Mouse (Mus musculus) forebrain, embryonic 10.5 days (tissue): ENCODE measurements at regions not wholly inside any gene's neighbourhood (a gene's known extent, or its start where the extent isn't known, plus 50 kb on each side); places are given as distances from the start of the nearest gene placed in this dataset.
A peak's percentile ranks its signal among the peaks of the same experiment; 100 is the strongest.

ENCODE experiments used
- DNase-seq: peaks from one replicate; pipeline ENCODE4 v3.0.0-alpha.2; 2017; ENCODE audit warnings: low spot score; ENCODE audit errors: extremely low spot score
- H3K27ac ChIP-seq: fragments of 300-500 bp; sonication (generic); 2 replicates; pipeline ENCODE4 v1.5.1; 2016; ENCODE audit warnings: mild to moderate bottlenecking
- H3K27me3 ChIP-seq: fragments of 300-500 bp; sonication (generic); 2 replicates; pipeline ENCODE4 v1.6.1; 2016; ENCODE audit warnings: mild to moderate bottlenecking; ENCODE audit not compliant: poor library complexity, severe bottlenecking
- H3K36me3 ChIP-seq: fragments of 300-500 bp; sonication (generic); replicated peaks from 2 replicates; pipeline ENCODE4 v1.6.1; 2016; ENCODE audit warnings: mild to moderate bottlenecking, moderate library complexity
- H3K4me1 ChIP-seq: fragments of 300-500 bp; sonication (generic); 2 replicates; pipeline ENCODE4 v1.6.1; 2016
- H3K4me3 ChIP-seq: fragments of 300-500 bp; sonication (generic); 2 replicates; pipeline ENCODE4 v1.5.1; 2016; ENCODE audit warnings: mild to moderate bottlenecking, moderate library complexity
- H3K9me3 ChIP-seq: fragments of 300-500 bp; sonication (generic); 2 replicates; pipeline ENCODE4 v1.6.1; 2016; ENCODE audit warnings: mild to moderate bottlenecking, moderate library complexity
- WGBS: fragments of 180-500 bp; shearing (Covaris S2); methylation state at CpG from one replicate; pipeline ENCODE4 v1.1.7; 2016; 5-methylcytosine and 5-hydroxymethylcytosine counted together

GRCm38 (mm10) chr2:57522983-57523382 is 285.5 kb downstream of the Gpd2 start:
- H3K4me3 ChIP-seq, result no peak overlapping the region
- H3K4me1 ChIP-seq, result peaks cover 39% of the 10 kb centered on the region
- peaks cover 22% of the 10 kb centered on the region; the same call in 1 of the 2 replicates for H3K27me3 ChIP-seq
- no peak overlapping the region for H3K27ac ChIP-seq
- WGBS, result 58% methylated on average over 8 of the region's 8 CpGs
- H3K36me3 ChIP-seq, result no peaks in the 10 kb centered on the region
- no peak for DNase-seq
- H3K9me3 ChIP-seq, result no peaks in the 10 kb centered on the region

DNA sequence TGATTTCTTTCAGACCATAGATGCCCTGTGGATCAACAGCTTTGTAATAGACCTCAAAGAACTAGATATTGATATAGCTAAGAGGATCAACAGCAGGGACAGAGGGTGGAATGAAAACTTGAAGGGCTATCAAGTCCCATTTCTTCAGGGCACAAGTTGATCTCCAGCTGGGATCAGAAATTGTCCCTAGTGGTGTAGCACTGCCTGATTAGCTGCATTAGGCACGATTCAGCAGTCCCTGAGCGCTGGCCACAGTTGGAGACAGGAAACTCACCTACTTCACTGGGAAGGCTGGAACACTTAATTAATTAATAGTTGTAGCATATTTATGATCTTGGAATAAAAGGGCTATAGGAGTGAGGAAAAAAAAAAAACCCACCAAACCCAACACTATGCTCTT is 290.5 kb downstream of the Gpd2 start:
- H3K4me3 ChIP-seq, result no peak overlapping the region
- no peaks in the 10 kb centered on the region for H3K9me3 ChIP-seq
- peaks cover 12% of the 10 kb centered on the region for H3K4me1 ChIP-seq
- peaks cover 16% of the 10 kb centered on the region; the same call in 1 of the 2 replicates for H3K27me3 ChIP-seq
- no peak for DNase-seq
- WGBS, result 26% methylated on average over 2 of the region's 2 CpGs
- no peaks in the 10 kb centered on the region for H3K36me3 ChIP-seq
- no peak overlapping the region for H3K27ac ChIP-seq

- DNase-seq, result no peak
- no peaks in the 10 kb centered on the region for H3K27me3 ChIP-seq
- no peak overlapping the region for H3K4me3 ChIP-seq
- no peaks in the 10 kb centered on the region for H3K36me3 ChIP-seq
- no peaks in the 10 kb centered on the region for H3K4me1 ChIP-seq
- 92% methylated on average over 3 of the region's 3 CpGs for WGBS
- H3K27ac ChIP-seq, result no peak overlapping the region
- H3K9me3 ChIP-seq, result no peaks in the 10 kb centered on the region
These were observed 302.4 kb downstream of the Gpd2 start for GRCm38 (mm10) chr2:57539842-57540241.

DNA sequence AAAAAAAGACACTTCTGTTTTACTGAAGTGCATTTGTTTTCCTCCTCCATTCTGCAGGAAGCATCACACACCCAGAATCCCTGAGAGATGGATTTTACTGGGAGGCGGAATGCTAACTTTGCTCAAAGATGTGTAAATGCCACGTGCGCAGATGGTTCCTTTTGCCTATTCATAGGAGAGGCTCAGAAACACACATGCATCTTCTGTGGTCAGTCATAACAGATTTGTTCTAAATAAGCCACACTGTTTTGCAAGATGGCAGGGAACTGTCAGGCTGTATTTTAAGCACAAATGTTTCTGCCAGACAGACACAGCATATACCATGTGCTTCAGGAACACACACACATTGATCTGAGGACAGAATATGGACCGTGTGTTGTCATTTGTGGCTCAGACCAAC is 327.8 kb downstream of the Gpd2 start:
- Histone ChIP-seq H3K27ac (no peak overlapping the region), H3K27me3 (no peaks in the 10 kb centered on the region), H3K4me3 (no peak overlapping the region), H3K36me3 (no peaks in the 10 kb centered on the region), H3K4me1 (no peaks in the 10 kb centered on the region), H3K9me3 (peaks cover 4% of the 10 kb centered on the region; the same call in 1 of the 2 replicates)
- WGBS, result 96% methylated on average over 4 of the region's 4 CpGs
- DNase-seq, result no peak

- WGBS, result 86% methylated on average over 4 of the region's 4 CpGs
- Histone ChIP-seq H3K27me3 (no peaks in the 10 kb centered on the region), H3K4me3 (no peak overlapping the region), H3K9me3 (peaks cover 4% of the 10 kb centered on the region; the same call in 1 of the 2 replicates), H3K27ac (no peak overlapping the region), H3K36me3 (no peaks in the 10 kb centered on the region), H3K4me1 (no peaks in the 10 kb centered on the region)
- DNase-seq, result no peak
These were observed 328.7 kb downstream of the Gpd2 start for GRCm38 (mm10) chr2:57566103-57566502.

GRCm38 (mm10) chr2:57567183-57567582 is 329.7 kb downstream of the Gpd2 start:
- H3K9me3 ChIP-seq, result peaks cover 1% of the 10 kb centered on the region; the same call in 1 of the 2 replicates
- no peaks in the 10 kb centered on the region for H3K36me3 ChIP-seq
- no peaks in the 10 kb centered on the region for H3K4me1 ChIP-seq
- 84% methylated on average over 1 of the region's 1 CpGs for WGBS
- H3K27me3 ChIP-seq, result no peaks in the 10 kb centered on the region
- no peak overlapping the region for H3K27ac ChIP-seq
- H3K4me3 ChIP-seq, result no peak overlapping the region
- DNase-seq, result no peak

DNA sequence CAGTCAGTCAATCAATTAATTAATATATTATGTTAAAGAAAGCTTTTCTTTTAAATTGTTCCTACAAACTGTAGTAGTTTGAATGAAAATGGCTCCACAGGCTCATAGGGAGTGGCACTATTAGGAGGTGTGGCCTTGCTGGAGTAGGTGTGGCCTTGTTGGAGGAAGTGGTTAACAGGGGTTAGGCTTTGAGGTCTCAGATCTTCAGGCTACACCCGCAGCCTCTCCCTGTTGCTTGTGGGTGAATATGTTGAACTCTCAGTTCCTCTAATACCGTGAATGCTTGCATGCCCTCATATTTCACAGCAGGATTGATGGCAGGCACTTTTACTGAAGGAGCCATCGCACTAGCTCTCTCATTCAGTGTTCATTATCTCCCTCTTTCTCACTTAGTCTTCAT is 349.6 kb downstream of the Gpd2 start:
- Histone ChIP-seq H3K27ac (no peak overlapping the region), H3K36me3 (no peaks in the 10 kb centered on the region), H3K9me3 (no peaks in the 10 kb centered on the region), H3K27me3 (no peaks in the 10 kb centered on the region), H3K4me3 (no peak overlapping the region), H3K4me1 (no peaks in the 10 kb centered on the region)
- no peak for DNase-seq
- 85% methylated on average over 3 of the region's 3 CpGs for WGBS

DNA sequence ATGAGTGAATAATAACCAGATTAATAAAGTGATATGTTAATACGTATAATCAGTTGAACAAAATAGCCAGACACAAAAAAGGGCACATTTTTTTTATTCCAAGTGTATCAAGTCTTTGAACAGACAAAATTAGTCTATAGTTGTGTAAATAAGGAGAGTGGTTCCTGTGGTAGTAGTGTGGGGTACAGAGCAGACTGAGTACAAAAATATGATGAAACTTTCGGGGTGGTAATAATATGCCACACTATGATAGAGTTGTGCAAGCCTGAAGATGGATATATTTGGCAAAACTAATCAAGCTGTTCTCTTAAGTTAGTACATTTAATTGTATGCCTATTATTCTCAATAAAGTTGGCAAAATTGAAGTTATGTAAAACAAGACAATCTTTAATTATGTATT is 356.1 kb downstream of the Gpd2 start:
- no peak for DNase-seq
- WGBS, result 88% methylated on average over 2 of the region's 2 CpGs
- Histone ChIP-seq H3K36me3 (no peaks in the 10 kb centered on the region), H3K9me3 (no peaks in the 10 kb centered on the region), H3K4me1 (peaks cover 16% of the 10 kb centered on the region), H3K4me3 (no peak overlapping the region), H3K27me3 (no peaks in the 10 kb centered on the region), H3K27ac (no peak overlapping the region)

DNA sequence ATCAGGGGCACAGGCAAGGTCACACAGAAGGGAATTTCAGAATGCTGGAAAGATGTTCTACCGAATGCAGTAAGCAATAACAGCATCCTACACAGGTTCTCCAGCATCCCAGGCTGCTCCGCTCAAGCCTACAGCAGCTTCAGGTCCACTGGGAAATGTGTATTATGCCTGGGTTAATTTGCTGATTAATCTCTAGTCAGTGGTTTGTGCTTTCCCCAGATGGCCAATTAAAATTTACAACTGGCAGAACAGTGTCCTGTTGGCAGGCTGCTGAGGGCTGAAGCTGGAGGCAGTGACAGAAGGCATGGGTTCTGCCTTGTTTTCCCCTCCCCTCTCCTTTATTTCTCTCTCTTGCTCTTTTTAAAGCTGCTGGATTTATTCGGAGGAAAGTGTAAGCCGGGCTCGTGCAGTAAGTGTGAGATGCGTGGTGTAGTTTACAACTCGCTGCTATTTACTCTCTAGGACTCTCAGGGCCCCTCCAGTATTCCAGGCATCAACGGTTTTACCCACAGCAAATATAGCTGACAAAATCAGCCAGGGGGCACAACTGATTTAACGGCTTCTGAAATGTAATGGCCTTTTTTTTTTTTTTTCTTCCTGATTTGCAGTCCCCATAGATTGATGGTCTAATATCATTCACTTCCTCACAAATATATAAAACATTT is 360.4 kb downstream of the Gpd2 start:
- peaks cover 20% of the 10 kb centered on the region for H3K4me1 ChIP-seq
- no peaks in the 10 kb centered on the region for H3K36me3 ChIP-seq
- no peak for DNase-seq
- WGBS, result 48% methylated on average over 9 of the region's 9 CpGs
- H3K27ac ChIP-seq, result peak overlapping the region; percentile 66
- H3K27me3 ChIP-seq, result no peaks in the 10 kb centered on the region
- H3K9me3 ChIP-seq, result no peaks in the 10 kb centered on the region
- H3K4me3 ChIP-seq, result no peak overlapping the region

DNA sequence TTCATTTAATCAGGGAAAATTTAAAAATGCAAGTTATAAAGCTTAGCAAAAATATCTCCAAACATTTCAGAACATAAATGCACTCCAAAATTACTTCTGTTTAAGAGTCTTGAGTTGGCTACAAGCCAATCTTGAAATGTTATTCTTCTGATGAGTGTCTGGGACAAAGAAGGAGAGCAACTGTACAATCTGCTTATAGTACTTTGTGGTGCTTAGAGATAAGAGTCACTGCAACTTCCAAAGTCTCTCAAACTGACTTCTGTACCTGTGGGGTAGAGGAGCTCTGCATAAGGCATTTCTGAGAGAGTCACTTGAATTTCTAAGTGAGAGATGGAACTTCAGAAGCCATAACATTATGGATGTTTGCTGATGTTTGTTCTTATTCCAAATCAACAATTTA is 374.2 kb downstream of the Gpd2 start:
- peaks cover 36% of the 10 kb centered on the region for H3K4me1 ChIP-seq
- H3K36me3 ChIP-seq, result no peaks in the 10 kb centered on the region
- peaks cover 5% of the 10 kb centered on the region; the same call in 1 of the 2 replicates for H3K27me3 ChIP-seq
- H3K27ac ChIP-seq, result no peak overlapping the region
- H3K9me3 ChIP-seq, result no peaks in the 10 kb centered on the region
- DNase-seq, result no peak
- no peak overlapping the region for H3K4me3 ChIP-seq

DNA sequence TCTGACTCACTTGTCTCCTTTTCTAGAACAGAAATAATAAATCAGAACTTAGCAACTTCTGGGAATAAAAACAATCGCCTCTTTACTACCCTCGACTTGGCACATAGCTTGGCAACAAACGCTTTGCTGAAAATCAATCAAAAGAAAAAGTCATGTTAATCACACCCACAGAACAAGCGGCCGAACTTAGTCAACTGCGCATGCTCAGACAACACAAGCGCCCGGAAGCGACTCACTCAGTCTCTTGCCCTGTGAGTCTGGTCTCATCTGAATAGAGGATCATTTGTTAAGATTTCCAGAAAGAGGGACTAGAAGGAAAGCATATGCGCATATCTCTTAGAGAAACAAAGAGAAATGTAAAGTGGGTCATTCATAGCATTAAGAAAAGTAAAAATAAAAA is 375.8 kb downstream of the Gpd2 start:
- H3K9me3 ChIP-seq, result no peaks in the 10 kb centered on the region
- H3K36me3 ChIP-seq, result no peaks in the 10 kb centered on the region
- peaks cover 47% of the 10 kb centered on the region for H3K4me1 ChIP-seq
- DNase-seq, result peak; percentile 46
- peak overlapping the region; percentile 80 for H3K27ac ChIP-seq
- H3K27me3 ChIP-seq, result peaks cover 14% of the 10 kb centered on the region; the same call in 1 of the 2 replicates
- H3K4me3 ChIP-seq, result no peak overlapping the region
- WGBS, result 48% methylated on average over 10 of the region's 10 CpGs

- peak; percentile 21 for DNase-seq
- Histone ChIP-seq H3K27me3 (peaks cover 23% of the 10 kb centered on the region), H3K36me3 (no peaks in the 10 kb centered on the region), H3K4me3 (peak overlapping the region; percentile 23; the same call in 1 of the 2 replicates), H3K27ac (peak overlapping the region; percentile 80; the same call in 1 of the 2 replicates), H3K4me1 (peaks cover 47% of the 10 kb centered on the region), H3K9me3 (no peaks in the 10 kb centered on the region)
- WGBS, result 36% methylated on average over 12 of the region's 12 CpGs
These were observed 377.2 kb downstream of the Gpd2 start for GRCm38 (mm10) chr2:57614587-57614991.

- WGBS, result under 1% methylated on average over 19 of the region's 19 CpGs
- DNase-seq, result peak; percentile 36
- H3K27ac ChIP-seq, result peak overlapping the region; percentile 81
- H3K36me3 ChIP-seq, result no peaks in the 10 kb centered on the region
- H3K9me3 ChIP-seq, result no peaks in the 10 kb centered on the region
- H3K4me1 ChIP-seq, result peaks cover 47% of the 10 kb centered on the region
- H3K4me3 ChIP-seq, result peak overlapping the region; percentile 46
- peaks cover 23% of the 10 kb centered on the region for H3K27me3 ChIP-seq
These were observed 379.2 kb downstream of the Gpd2 start for GRCm38 (mm10) chr2:57616525-57617225.
